Mouse (Mus musculus): ENCODE results near the gene Diras2.
A peak's percentile ranks its signal among the peaks of the same experiment; 100 is the strongest.
"Not testable (repeated sequence)": the region's sequence is repeated elsewhere in the genome, so short reads cannot be mapped to it uniquely, and the experiment has no call there.

The Diras2 gene

GRCm38 (mm10) chr13:52519425-52519824 is 11.7 kb downstream of the Diras2 start:
- DNase-seq (ENCODE audit: low read depth, low spot score), result no peak

DNA sequence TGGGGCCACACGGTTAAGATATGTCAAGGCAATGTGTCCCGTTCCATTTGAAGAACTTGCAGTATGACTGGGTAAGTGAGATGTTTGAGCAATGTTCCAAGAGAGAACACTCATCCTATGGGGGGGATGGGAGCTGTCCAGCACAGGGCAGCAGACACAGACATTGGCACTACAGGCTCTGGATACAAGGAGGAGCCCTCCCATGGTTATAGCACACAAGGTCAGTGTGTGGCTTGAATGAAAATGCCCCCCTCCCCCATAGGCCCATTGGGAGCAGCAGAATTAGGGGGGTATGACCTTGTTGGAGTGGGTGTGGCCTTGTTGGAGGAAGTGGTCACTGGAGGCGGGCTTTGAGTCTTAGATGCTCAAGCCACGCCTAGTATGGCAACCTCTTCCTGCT is 12.7 kb downstream of the Diras2 start:
- no peak for DNase-seq (ENCODE audit: low read depth, low spot score)

GRCm38 (mm10) chr13:52517021-52517420 is 14.1 kb downstream of the Diras2 start:
- DNase-seq (ENCODE audit: low read depth, low spot score), result no peak

DNA sequence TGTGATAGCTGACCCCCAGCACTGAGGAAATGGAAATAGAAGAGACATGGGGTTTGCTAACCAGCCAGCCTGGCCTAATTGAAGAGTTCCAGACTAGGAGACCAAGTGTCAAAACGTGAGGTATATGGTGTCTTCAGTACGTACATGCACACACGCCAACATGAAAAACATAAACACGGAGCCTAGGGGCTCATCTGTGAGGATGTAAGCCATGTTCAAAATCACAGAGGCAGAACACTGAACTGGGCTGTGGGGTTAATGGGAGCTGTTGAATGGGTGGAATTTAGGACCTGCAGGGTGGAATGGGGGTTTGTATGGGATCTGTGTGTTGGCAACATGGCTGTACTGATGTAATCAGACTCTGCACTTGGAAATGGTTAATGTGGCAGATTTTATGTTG is 14.5 kb downstream of the Diras2 start:
- DNase-seq (ENCODE audit: low read depth, low spot score), result no peak

GRCm38 (mm10) chr13:52516051-52516450 is 15.0 kb downstream of the Diras2 start:
- DNase-seq (ENCODE audit: low read depth, low spot score), result no peak

DNA sequence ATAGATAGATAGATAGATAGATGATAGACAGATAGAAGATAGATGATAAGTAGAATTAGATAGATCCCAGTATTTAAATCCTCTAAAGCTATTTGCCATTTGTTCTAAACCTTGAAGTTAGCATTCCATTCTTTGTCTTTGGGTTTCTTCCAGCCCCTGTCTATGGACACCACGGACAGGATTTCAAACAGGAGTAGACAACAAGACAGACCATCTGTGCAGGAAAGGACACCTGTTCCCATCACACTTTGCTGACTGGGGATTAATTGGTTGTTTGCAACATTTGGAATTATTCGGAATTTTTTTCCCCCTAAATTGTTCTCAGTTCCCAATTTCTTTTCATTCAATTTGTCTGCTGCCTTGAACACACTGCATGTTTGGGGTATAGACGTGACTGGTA is 17.5 kb downstream of the Diras2 start:
- DNase-seq (ENCODE audit: low read depth, low spot score), result no peak

GRCm38 (mm10) chr13:52512356-52512755 is 18.7 kb downstream of the Diras2 start:
- peak; percentile 31 for DNase-seq (ENCODE audit: low read depth, low spot score)

GRCm38 (mm10) chr13:52510172-52510880 is 20.8 kb downstream of the Diras2 start:
- DNase-seq (ENCODE audit: low read depth, low spot score), result no peak

- DNase-seq (ENCODE audit: low read depth, low spot score), result no peak
These were observed 23.4 kb downstream of the Diras2 start for GRCm38 (mm10) chr13:52507460-52508293.

DNA sequence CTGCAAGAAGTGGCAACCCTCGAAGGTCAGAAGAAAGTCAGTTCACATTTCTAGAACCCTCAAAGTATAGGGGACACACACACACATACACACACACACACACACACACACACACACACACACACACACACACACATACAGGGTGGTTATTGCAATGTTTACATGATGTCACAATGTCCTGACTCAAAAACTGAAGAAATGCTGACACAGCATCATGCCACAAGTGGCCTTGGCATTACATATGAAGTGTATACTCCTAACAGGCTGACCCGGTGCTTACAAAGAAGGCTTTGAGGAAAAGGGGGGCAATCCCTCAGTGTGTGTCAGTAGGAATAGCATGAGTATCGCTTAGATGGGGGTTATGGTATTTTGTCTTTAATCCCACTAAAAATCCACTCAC is 24.3 kb downstream of the Diras2 start:
- not testable (repeated sequence) for DNase-seq (ENCODE audit: low read depth, low spot score)

DNA sequence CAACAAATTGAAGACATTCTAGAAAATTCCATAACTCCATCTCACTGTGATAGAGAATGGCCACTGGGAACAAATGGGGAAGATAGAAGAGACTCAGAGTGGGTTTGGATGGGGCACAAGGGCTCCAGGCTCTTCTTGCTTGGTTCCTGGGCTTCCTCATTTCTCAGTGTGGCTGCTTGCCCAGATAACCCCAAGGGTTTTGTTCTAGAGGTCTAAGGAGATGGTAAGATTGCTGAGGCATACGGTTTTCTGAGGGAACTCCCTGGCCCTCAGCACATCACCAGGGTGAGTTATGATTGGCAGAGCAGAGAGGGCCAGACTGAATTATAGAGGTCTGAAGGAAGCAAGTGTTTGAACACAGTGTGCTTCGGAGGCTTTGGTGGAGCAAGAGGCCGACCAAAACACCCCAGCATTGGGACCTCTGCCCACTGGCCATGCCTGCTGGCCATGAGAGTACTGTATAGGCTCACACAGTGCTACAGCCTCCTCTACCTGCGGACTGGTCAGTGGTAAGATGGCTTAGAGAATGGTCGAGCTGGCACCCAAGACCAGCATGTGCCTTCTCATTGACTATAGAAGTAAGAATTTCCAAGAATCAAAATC is 25.3 kb downstream of the Diras2 start:
- DNase-seq (ENCODE audit: low read depth, low spot score), result not testable (repeated sequence)

- DNase-seq (ENCODE audit: low read depth, low spot score), result peak; percentile 20
These were observed 29.4 kb downstream of the Diras2 start for GRCm38 (mm10) chr13:52501686-52502085.

DNA sequence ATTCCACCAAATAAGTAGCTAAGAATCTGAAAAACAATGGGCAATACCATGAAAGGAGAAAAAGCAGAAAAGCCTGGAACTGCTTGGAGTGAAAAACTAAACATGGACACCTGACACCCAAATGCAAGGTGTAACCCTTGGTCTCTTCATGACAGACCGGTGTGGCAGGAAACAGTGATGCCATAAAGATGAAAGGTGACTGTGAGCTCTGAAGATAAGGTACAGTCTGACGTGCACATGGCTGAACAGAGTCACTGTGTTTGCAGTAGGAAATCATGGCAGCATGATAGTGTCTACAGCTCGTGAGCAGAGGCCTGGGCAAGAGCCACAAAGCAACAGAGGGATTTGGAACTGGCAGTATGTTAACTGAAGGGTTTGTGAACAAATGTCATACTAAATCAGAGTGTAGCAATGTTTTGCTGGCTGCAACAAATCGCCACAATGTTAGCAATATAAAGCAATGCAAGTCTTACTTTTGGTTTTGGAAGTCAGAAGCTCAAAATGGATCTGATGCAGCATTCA is 34.0 kb downstream of the Diras2 start:
- DNase-seq (ENCODE audit: low read depth, low spot score), result no peak

DNA sequence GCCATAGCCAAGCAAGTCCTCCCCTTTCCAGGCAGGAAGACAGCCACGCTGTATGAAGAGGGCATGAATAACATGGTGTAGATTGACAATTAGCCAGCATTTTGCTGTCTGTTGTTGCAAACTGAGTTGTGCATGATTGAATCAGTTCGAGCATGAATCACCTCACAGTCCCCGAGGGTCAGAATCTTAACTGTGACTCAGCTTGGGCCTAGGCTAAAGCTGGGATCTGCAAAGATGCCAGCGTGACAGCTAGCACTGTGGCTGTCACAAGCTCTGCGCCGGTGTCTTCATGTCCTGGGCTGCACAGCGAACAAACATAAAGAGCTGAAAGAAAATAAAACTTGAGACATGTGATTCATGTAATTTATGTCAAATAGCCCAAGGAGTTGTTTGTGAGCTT is 42.3 kb downstream of the Diras2 start:
- DNase-seq (ENCODE audit: low read depth, low spot score), result no peak

- DNase-seq (ENCODE audit: low read depth, low spot score), result no peak
These were observed 47.0 kb downstream of the Diras2 start for GRCm38 (mm10) chr13:52484064-52484463.

GRCm38 (mm10) chr13:52481786-52482185 is 49.3 kb downstream of the Diras2 start:
- no peak for DNase-seq (ENCODE audit: low read depth, low spot score)

GRCm38 (mm10) chr13:52479146-52479545 is 51.9 kb downstream of the Diras2 start:
- no peak for DNase-seq (ENCODE audit: low read depth, low spot score)

DNA sequence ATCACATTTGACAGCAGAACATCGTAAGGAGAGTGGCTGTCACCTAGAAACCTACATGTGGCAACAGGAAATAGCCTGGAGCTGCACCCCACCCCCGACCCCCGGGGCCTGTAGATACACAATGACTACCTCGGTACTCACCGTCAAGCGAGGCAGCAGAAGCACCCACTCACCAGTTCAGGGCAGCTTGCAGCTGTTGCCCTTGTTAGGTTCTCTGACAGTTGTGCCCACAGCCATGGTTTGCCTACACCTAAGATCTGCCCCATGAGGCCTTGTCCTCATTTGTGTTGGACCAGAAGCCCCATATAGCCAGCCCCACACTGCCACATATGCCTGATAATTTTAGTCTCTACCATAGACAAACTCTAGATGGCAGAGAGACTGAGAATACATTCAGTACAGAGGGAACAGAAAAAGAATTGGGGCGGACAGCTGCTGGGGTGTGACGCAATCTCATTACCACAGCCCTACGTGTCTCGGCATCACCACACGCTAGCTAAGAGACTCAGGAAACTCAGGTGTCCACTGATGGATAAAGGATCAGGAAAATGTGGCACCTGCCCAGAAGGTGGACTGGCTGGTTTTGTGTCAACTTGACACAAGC is 54.0 kb downstream of the Diras2 start:
- DNase-seq (ENCODE audit: low read depth, low spot score), result no peak

DNA sequence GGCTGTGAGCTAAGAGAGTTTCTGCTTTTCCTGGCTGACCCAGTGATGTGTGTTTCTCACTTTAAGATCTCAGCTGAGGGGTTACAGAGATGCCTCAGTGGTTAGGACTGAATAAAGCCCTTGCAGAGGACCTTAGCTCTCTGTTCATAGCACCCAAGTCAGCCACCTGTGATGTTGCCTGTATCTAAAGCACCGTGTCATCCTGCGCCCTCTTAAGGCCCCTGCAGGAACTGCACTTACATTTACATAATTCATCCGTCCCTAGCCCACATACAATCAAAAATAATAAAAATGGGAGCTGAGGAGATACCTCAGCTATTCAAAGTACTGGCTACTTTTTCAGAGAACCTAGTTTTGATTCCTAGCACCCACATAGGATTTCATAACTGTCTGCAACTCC is 54.9 kb downstream of the Diras2 start:
- DNase-seq (ENCODE audit: low read depth, low spot score), result no peak

- no peak for DNase-seq (ENCODE audit: low read depth, low spot score)
These were observed 55.8 kb downstream of the Diras2 start for GRCm38 (mm10) chr13:52475264-52475663.

- DNase-seq (ENCODE audit: low read depth, low spot score), result no peak
These were observed 56.3 kb downstream of the Diras2 start for GRCm38 (mm10) chr13:52474807-52475206.

Data from retina, postnatal 7 days (tissue).